Comparison of ENCODE assay signal across 8 mouse cellular contexts in genomic region chr4:126466251-126466750, GRCm38 (mm10). TPM values are rescaled to one million over a fixed set of nuclear protein-coding genes. Genes with fewer than 3 reads are reported as not detected.
A peak's percentile ranks its signal among the peaks of the same experiment; 100 is the strongest.
DNase-seq lines count a peak whose midpoint lies in the region; ATAC-seq and TF ChIP-seq lines count a peak whose summit lies in the region.

No protein-coding gene starts in this region.

- no peak overlapping the region for H3K9ac ChIP-seq in kidney, embryonic 14.5 days (ENCODE audit: low read depth, low read length)
- H3K9ac ChIP-seq in hindbrain, embryonic 16.5 days (ENCODE audit: low read depth, low read length) = peak overlapping the region; percentile 30; the same call in 1 of the 2 replicates
- H3K9ac ChIP-seq in midbrain, embryonic 16.5 days (ENCODE audit: low read depth, low read length) = peak overlapping the region; percentile 43

- no peaks in the 10 kb centered on the region for H3K27me3 ChIP-seq in kidney, embryonic 14.5 days (ENCODE audit: control insufficient read depth, insufficient read depth, low read length)
- H3K27me3 ChIP-seq in hindbrain, embryonic 16.5 days (replicated peaks; ENCODE audit: control insufficient read depth, insufficient read depth, low read length) = no peaks in the 10 kb centered on the region
- no peaks in the 10 kb centered on the region for H3K27me3 ChIP-seq in midbrain, embryonic 16.5 days (ENCODE audit: control insufficient read depth, insufficient read depth, low read depth, low read length)

- TF ChIP-seq POLR2A in lung, adult 2 months (IDR thresholded peaks at IDR 0.05; ENCODE audit: borderline replicate concordance, extremely low read depth, low read depth, low read length) = no peak

- no peaks in the 10 kb centered on the region; the same call in 1 of the 2 replicates for H3K36me3 ChIP-seq in kidney, embryonic 14.5 days (ENCODE audit: control insufficient read depth, insufficient read depth, low read length)
- H3K36me3 ChIP-seq in hindbrain, embryonic 16.5 days (ENCODE audit: control insufficient read depth, insufficient read depth, low read length) = no peaks in the 10 kb centered on the region
- no peaks in the 10 kb centered on the region for H3K36me3 ChIP-seq in midbrain, embryonic 16.5 days (ENCODE audit: control insufficient read depth, insufficient read depth, low read length)

- ATAC-seq in kidney, embryonic 14.5 days (ENCODE audit: low FRiP score, low TSS enrichment) = no peak
- ATAC-seq in hindbrain, embryonic 16.5 days = no peak
- no peak for ATAC-seq in midbrain, embryonic 16.5 days

- 34% methylated on average over 8 of the region's 8 CpGs for WGBS in kidney, embryonic 14.5 days
- WGBS in hindbrain, embryonic 16.5 days = 8% methylated on average over 8 of the region's 8 CpGs
- WGBS in midbrain, embryonic 16.5 days = 6% methylated on average over 8 of the region's 8 CpGs
- 51% methylated on average over 8 of the region's 8 CpGs for WGBS in lung, adult 2 months

- H3K27ac ChIP-seq in kidney, embryonic 14.5 days (ENCODE audit: low read depth, low read length) = peak overlapping the region; percentile 42; the same call in 1 of the 2 replicates
- H3K27ac ChIP-seq in hindbrain, embryonic 16.5 days (ENCODE audit: low read depth, low read length) = peak overlapping the region; percentile 58
- peak overlapping the region; percentile 70 for H3K27ac ChIP-seq in midbrain, embryonic 16.5 days (ENCODE audit: low read length)

- H3K4me3 ChIP-seq in kidney, embryonic 14.5 days (ENCODE audit: low read length) = 0 out of 2 replicates have a peak overlapping the region, but pooled peaks have one; percentile 3
- H3K4me3 ChIP-seq in hindbrain, embryonic 16.5 days (ENCODE audit: low read length) = peak overlapping the region; percentile 23
- peak overlapping the region; percentile 16 for H3K4me3 ChIP-seq in midbrain, embryonic 16.5 days (ENCODE audit: low read depth, low read length)
- H3K4me3 ChIP-seq in lung, adult 2 months (replicated peaks; ENCODE audit: extremely low read depth, low read depth, low read length) = no peak overlapping the region

- peak overlapping the region; percentile 24 for H3K4me2 ChIP-seq in kidney, embryonic 14.5 days (replicated peaks; ENCODE audit: low read depth, low read length)
- peak overlapping the region; percentile 70 for H3K4me2 ChIP-seq in hindbrain, embryonic 16.5 days (ENCODE audit: low read length)
- peak overlapping the region; percentile 79 for H3K4me2 ChIP-seq in midbrain, embryonic 16.5 days (ENCODE audit: low read length)

- H3K4me1 ChIP-seq in kidney, embryonic 14.5 days (ENCODE audit: control insufficient read depth, insufficient read depth, low read length) = peaks cover 31% of the 10 kb centered on the region
- H3K4me1 ChIP-seq in hindbrain, embryonic 16.5 days (ENCODE audit: control insufficient read depth, insufficient read depth, low read depth, low read length) = peaks cover 40% of the 10 kb centered on the region
- peaks cover 48% of the 10 kb centered on the region for H3K4me1 ChIP-seq in midbrain, embryonic 16.5 days (ENCODE audit: control insufficient read depth, insufficient read depth, low read length)
- peaks cover 9% of the 10 kb centered on the region for H3K4me1 ChIP-seq in lung, adult 2 months (ENCODE audit: control insufficient read depth, insufficient read depth, low read length)

- H3K9me3 ChIP-seq in kidney, embryonic 14.5 days (ENCODE audit: control insufficient read depth, low read length) = no peaks in the 10 kb centered on the region
- H3K9me3 ChIP-seq in hindbrain, embryonic 16.5 days (ENCODE audit: control insufficient read depth, low read length) = no peaks in the 10 kb centered on the region
- no peaks in the 10 kb centered on the region for H3K9me3 ChIP-seq in midbrain, embryonic 16.5 days (replicated peaks; ENCODE audit: control insufficient read depth, low read length, poor library complexity, severe bottlenecking)

- DNase-seq in kidney, postnatal 25 days = no peak
- DNase-seq in embryo, embryonic 9.5 days (ENCODE audit: extremely low spot score) = peak; percentile 10
- no peak for DNase-seq in thymus, postnatal 10 days (ENCODE audit: low spot score in 2 of 2)
- no peak for DNase-seq in layer of hippocampus, adult 18-20 months (ENCODE audit: low spot score in 2 of 2)
- DNase-seq in lung, adult 2 months = no peak

- no peak for TF ChIP-seq CTCF in lung, adult 2 months (IDR thresholded peaks at IDR 0.05; ENCODE audit: insufficient read depth, low read length)

RNA-seq across cellular contexts. Expression of gene Ago1, which starts 2.1 kb away (rescaled TPM):
- polyA plus RNA-seq in kidney, embryonic 14.5 days (2014; fragmentation: Nextera tagmentation; extraction: Ambion mirVana) = 8.0 and 8.4 TPM in 2 replicates
- 8.3 and 8.4 TPM in 2 replicates for polyA plus RNA-seq in hindbrain, embryonic 16.5 days (2015; fragmentation: Nextera tagmentation; extraction: Ambion mirVana)
- polyA plus RNA-seq in midbrain, embryonic 16.5 days (2015; fragmentation: Nextera tagmentation; extraction: Ambion mirVana) = 8.8 and 10.0 TPM in 2 replicates
- 10 to 100 TPM; 58.7 to 59.3 TPM for total RNA-seq in layer of hippocampus, adult 18-20 months (2021)
- polyA plus RNA-seq in lung, adult 2 months (2012; rRNA removed) = 28.5 and 35.0 TPM in 2 replicates

RNA-seq across cellular contexts. Expression of gene Ago3, which starts 36.9 kb away (rescaled TPM):
- 13.7 and 15.6 TPM in 2 replicates for polyA plus RNA-seq in kidney, embryonic 14.5 days (2014; fragmentation: Nextera tagmentation; extraction: Ambion mirVana)
- polyA plus RNA-seq in hindbrain, embryonic 16.5 days (2015; fragmentation: Nextera tagmentation; extraction: Ambion mirVana) = 12.4 and 17.5 TPM in 2 replicates
- polyA plus RNA-seq in midbrain, embryonic 16.5 days (2015; fragmentation: Nextera tagmentation; extraction: Ambion mirVana) = 14.3 and 18.5 TPM in 2 replicates
- total RNA-seq in layer of hippocampus, adult 18-20 months (2021) = 10 to 100 TPM; 36.9 to 38.7 TPM
- polyA plus RNA-seq in lung, adult 2 months (2012; rRNA removed) = 17.6 and 23.4 TPM in 2 replicates

Comparison
In these comparisons a context has a peak if more than half of its experiments do, and no peak if none do; other contexts are left out.
1. H3K4me2 ChIP-seq: peak in every context shown above with its lines; median percentile 79 in midbrain, embryonic 16.5 days; 70 in hindbrain, embryonic 16.5 days; 24 in kidney, embryonic 14.5 days.